Mouse (Mus musculus) heart, postnatal 25 days (tissue): ENCODE measurements around the gene Vamp3. TPM values are rescaled to one million over a fixed set of nuclear protein-coding genes. Genes with fewer than 3 reads are reported as not detected.

ENCODE experiments used
- total RNA-seq, 2 experiments: library from RNA; stranded (reverse); gene quantifications; 2 replicates each; pipeline ENCODE4 v1.2.3; 2021

The Vamp3 gene
- total RNA-seq, 2 experiments from 2014 or later = 67.4 to 77.2 TPM

Other genes starting within 250 kb of the Vamp3 start
- 10 to 100 TPM; 15.0 to 16.6 TPM for gene Errfi1, start 204.0 kb downstream of the Vamp3 start, total RNA-seq
- gene Park7, start 143.5 kb downstream of the Vamp3 start, total RNA-seq = 100 to 1,000 TPM; 232 to 242 TPM
- under 1 TPM in 1 of 2 experiments, not detected in 1; 0.21 TPM for gene Tnfrsf9, start 143.4 kb downstream of the Vamp3 start, total RNA-seq
- not detected for gene Uts2, start 60.9 kb downstream of the Vamp3 start, total RNA-seq
- 10 to 100 TPM in 1 of 2 experiments, 1 to 10 TPM in 1; 4.2 to 19.9 TPM for gene Per3, start 13.3 kb downstream of the Vamp3 start, total RNA-seq
- gene Gm13090, start 31.6 kb upstream of the Vamp3 start, total RNA-seq = not detected